Mouse (Mus musculus) heart, embryonic 13.5 days (tissue): ENCODE measurements around the gene Bok. TPM values are rescaled to one million over a fixed set of nuclear protein-coding genes. Genes with fewer than 3 reads are reported as not detected.
"Not testable (repeated sequence)": the region's sequence is repeated elsewhere in the genome, so short reads cannot be mapped to it uniquely, and the experiment has no call there.

Source experiments
- ATAC-seq: fragments of 200-750 bp; cut with Nextera tagmentation; 2 replicates; pipeline ENCODE4 v1.8.0; 2017; ENCODE audit warnings: moderate TSS enrichment; ENCODE audit not compliant: insufficient number of reproducible peaks, low FRiP score, low TSS enrichment; ENCODE audit errors: extremely low read depth
- H3K27ac ChIP-seq: fragments of 300-500 bp; sonication (generic); replicated peaks from 2 replicates; pipeline ENCODE4 v1.5.1; 2015; ENCODE audit warnings: moderate library complexity, mild to moderate bottlenecking, inconsistent platforms
- H3K27me3 ChIP-seq: fragments of 300-500 bp; sonication (generic); replicated peaks from 2 replicates; pipeline ENCODE4 v1.6.1; 2015; ENCODE audit warnings: mild to moderate bottlenecking, inconsistent platforms
- H3K36me3 ChIP-seq: fragments of 300-500 bp; sonication (generic); 2 replicates; pipeline ENCODE4 v1.6.1; 2015; ENCODE audit warnings: mild to moderate bottlenecking, inconsistent platforms
- H3K4me1 ChIP-seq: fragments of 300-500 bp; sonication (generic); 2 replicates; pipeline ENCODE4 v1.6.1; 2015; ENCODE audit warnings: inconsistent platforms
- H3K4me2 ChIP-seq: fragments of 300-500 bp; sonication (generic); 2 replicates; pipeline ENCODE4 v1.6.1; 2015; ENCODE audit warnings: inconsistent platforms, mild to moderate bottlenecking, moderate library complexity
- H3K4me3 ChIP-seq: fragments of 300-500 bp; sonication (generic); 2 replicates; pipeline ENCODE4 v1.5.1; 2015; ENCODE audit warnings: moderate library complexity, mild to moderate bottlenecking, inconsistent platforms
- H3K9ac ChIP-seq: fragments of 300-500 bp; sonication (generic); 2 replicates; pipeline ENCODE4 v1.6.1; 2015; ENCODE audit warnings: inconsistent platforms, mild to moderate bottlenecking, moderate library complexity
- H3K9me3 ChIP-seq: fragments of 300-500 bp; sonication (generic); 2 replicates; pipeline ENCODE4 v1.6.1; 2016; ENCODE audit warnings: inconsistent platforms
- WGBS: fragments of 180-500 bp; shearing (Covaris S2); methylation state at CpG from one replicate; pipeline ENCODE4 v1.1.7; 2015; ENCODE audit warnings: mixed read lengths; 5-methylcytosine and 5-hydroxymethylcytosine counted together
- polyA plus RNA-seq: library from polyadenylated mRNA; unstranded; fragments of >200 nt; fragmentation: Nextera tagmentation; extraction: Ambion mirVana; gene quantifications from 2 replicates; pipeline ENCODE4 v1.2.1, GENCODE M21; 2015

Gene Bok
- 40.2 and 51.6 TPM in 2 replicates for polyA plus RNA-seq

GRCm38 (mm10) chr1:93685401-93686244 is at the start of gene Bok:
Bok (plus strand) TSS chr1:93685660.
- peak within 1 kb of the TSS; percentile 84 for H3K9ac ChIP-seq
- H3K36me3 ChIP-seq: peaks cover 5% of the 10 kb centered on the region; the same call in 1 of the 2 replicates
- peak within 1 kb of the TSS; percentile 75 for H3K4me3 ChIP-seq
- ATAC-seq: no peak
- under 1% methylated on average over 78 of the region's 78 CpGs for WGBS
- peak within 1 kb of the TSS; percentile 55 for H3K27ac ChIP-seq
- H3K27me3 ChIP-seq: peaks cover 10% of the 10 kb centered on the region; the same call in 1 of the 2 replicates
- peaks cover 20% of the 10 kb centered on the region for H3K4me1 ChIP-seq
- H3K4me2 ChIP-seq: peak within 1 kb of the TSS; percentile 96
- H3K9me3 ChIP-seq: no peaks in the 10 kb centered on the region

GRCm38 (mm10) chr1:93636211-93636897 is 49.1 kb upstream of the Bok start:
- Histone ChIP-seq H3K9ac (peak overlapping the region; percentile 83), H3K9me3 (no peaks in the 10 kb centered on the region), H3K4me1 (peaks cover 32% of the 10 kb centered on the region), H3K4me2 (peak overlapping the region; percentile 84), H3K4me3 (peak overlapping the region; percentile 83), H3K36me3 (peaks cover 19% of the 10 kb centered on the region), H3K27me3 (no peaks in the 10 kb centered on the region), H3K27ac (peak overlapping the region; percentile 89)
- ATAC-seq: no peak
- WGBS: 26% methylated on average over 7 of the region's 7 CpGs

DNA sequence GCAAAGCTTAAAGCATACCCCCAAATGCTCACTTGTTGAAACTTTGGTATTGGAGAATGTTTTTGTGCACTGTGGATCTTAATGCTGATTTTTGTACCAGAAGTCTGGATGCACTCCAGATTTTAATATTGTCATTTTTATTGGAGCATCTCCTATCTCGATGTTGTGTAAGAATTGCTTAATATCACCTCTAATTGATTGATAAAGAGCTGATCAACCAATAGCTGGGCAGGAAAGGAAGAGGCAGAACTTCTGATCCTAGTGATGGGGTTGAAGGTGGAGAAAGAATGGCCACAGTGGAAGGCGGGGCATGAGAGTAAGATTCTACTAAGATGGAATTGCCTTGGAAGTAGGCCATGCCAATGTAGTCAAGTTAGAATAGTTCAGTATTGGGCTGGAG is 43.5 kb upstream of the Bok start:
- H3K4me3 ChIP-seq: no peak overlapping the region
- WGBS: 71% methylated on average over 2 of the region's 2 CpGs
- H3K4me1 ChIP-seq: no peaks in the 10 kb centered on the region
- H3K36me3 ChIP-seq: no peaks in the 10 kb centered on the region
- H3K27ac ChIP-seq: no peak overlapping the region
- no peak for ATAC-seq
- H3K27me3 ChIP-seq: no peaks in the 10 kb centered on the region
- no peak overlapping the region for H3K9ac ChIP-seq
- no peaks in the 10 kb centered on the region for H3K9me3 ChIP-seq
- H3K4me2 ChIP-seq: no peak overlapping the region

- 88% methylated on average over 2 of the region's 2 CpGs for WGBS
- Histone ChIP-seq H3K27me3 (no peaks in the 10 kb centered on the region), H3K9me3 (no peaks in the 10 kb centered on the region), H3K36me3 (no peaks in the 10 kb centered on the region), H3K4me3 (no peak overlapping the region), H3K4me1 (no peaks in the 10 kb centered on the region), H3K4me2 (no peak overlapping the region), H3K9ac (no peak overlapping the region), H3K27ac (no peak overlapping the region)
- ATAC-seq: no peak
Observed at GRCm38 (mm10) chr1:93642692-93643091, 42.8 kb upstream of the Bok start.

GRCm38 (mm10) chr1:93649604-93650172 is 35.8 kb upstream of the Bok start:
- H3K4me1 ChIP-seq: no peaks in the 10 kb centered on the region
- H3K27ac ChIP-seq: no peak overlapping the region
- no peaks in the 10 kb centered on the region for H3K36me3 ChIP-seq
- H3K9ac ChIP-seq: no peak overlapping the region
- no peak overlapping the region for H3K4me3 ChIP-seq
- 53% methylated on average over 5 of the region's 5 CpGs for WGBS
- peaks cover 3% of the 10 kb centered on the region; the same call in 1 of the 2 replicates for H3K9me3 ChIP-seq
- no peak for ATAC-seq
- H3K4me2 ChIP-seq: no peak overlapping the region
- H3K27me3 ChIP-seq: no peaks in the 10 kb centered on the region

- H3K4me2 ChIP-seq: no peak overlapping the region
- peaks cover 3% of the 10 kb centered on the region; the same call in 1 of the 2 replicates for H3K9me3 ChIP-seq
- no peaks in the 10 kb centered on the region for H3K27me3 ChIP-seq
- 27% methylated on average over 2 of the region's 2 CpGs for WGBS
- no peak overlapping the region for H3K4me3 ChIP-seq
- H3K36me3 ChIP-seq: no peaks in the 10 kb centered on the region
- no peak overlapping the region for H3K9ac ChIP-seq
- no peak overlapping the region for H3K27ac ChIP-seq
- H3K4me1 ChIP-seq: 0 out of 2 replicates have a peak, but pooled peaks cover 3% of the 10 kb centered on the region
- ATAC-seq: no peak
Observed at GRCm38 (mm10) chr1:93654275-93654674, 31.2 kb upstream of the Bok start.

GRCm38 (mm10) chr1:93654798-93655197 is 30.7 kb upstream of the Bok start:
- H3K9me3 ChIP-seq: peaks cover 3% of the 10 kb centered on the region; the same call in 1 of the 2 replicates
- no peak overlapping the region for H3K4me2 ChIP-seq
- H3K27me3 ChIP-seq: no peaks in the 10 kb centered on the region
- H3K4me3 ChIP-seq: no peak overlapping the region
- 0 out of 2 replicates have a peak, but pooled peaks cover 3% of the 10 kb centered on the region for H3K4me1 ChIP-seq
- no peak for ATAC-seq
- H3K27ac ChIP-seq: no peak overlapping the region
- no peak overlapping the region for H3K9ac ChIP-seq
- no peaks in the 10 kb centered on the region for H3K36me3 ChIP-seq
- WGBS: 57% methylated on average over 2 of the region's 2 CpGs

DNA sequence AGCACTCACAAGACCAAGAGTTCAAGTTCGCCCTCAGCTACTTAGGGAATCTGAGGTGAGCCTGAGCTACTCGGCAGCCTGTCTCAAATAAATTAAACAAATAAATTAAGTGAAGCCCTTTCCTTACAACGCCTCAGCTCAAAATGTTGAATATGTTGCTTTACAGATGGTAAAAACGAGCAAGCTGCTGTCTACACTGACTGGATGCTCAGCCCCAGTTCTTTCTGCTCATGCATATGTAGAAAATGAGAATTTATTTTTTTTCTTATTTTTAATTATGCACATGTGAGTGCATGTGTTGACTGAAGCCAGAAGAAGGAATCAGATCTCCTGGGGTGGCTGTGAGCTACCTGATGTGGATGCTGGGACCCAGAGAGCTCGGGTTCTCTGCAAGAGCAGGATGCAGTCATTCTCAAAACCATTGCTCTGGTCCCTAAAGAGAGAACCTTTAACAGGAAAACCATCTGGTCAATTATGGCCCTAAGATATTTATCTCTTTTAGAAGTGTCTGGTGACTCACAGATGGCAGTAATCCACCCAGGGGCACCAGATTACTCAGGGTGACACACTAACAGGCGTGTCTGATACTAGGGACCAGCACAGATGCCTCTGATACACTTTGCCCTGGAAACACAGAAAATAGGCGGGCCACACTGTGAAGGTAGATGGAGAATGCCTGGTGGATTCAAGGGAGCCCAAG is 29.0 kb upstream of the Bok start:
- no peak for ATAC-seq
- H3K4me3 ChIP-seq: no peak overlapping the region
- H3K9ac ChIP-seq: no peak overlapping the region
- H3K4me2 ChIP-seq: no peak overlapping the region
- 68% methylated on average over 7 of the region's 7 CpGs for WGBS
- H3K4me1 ChIP-seq: 0 out of 2 replicates have a peak, but pooled peaks cover 3% of the 10 kb centered on the region
- no peaks in the 10 kb centered on the region for H3K27me3 ChIP-seq
- H3K27ac ChIP-seq: no peak overlapping the region
- H3K36me3 ChIP-seq: no peaks in the 10 kb centered on the region
- peaks cover 7% of the 10 kb centered on the region; the same call in 1 of the 2 replicates for H3K9me3 ChIP-seq

GRCm38 (mm10) chr1:93657025-93657360 is 28.5 kb upstream of the Bok start:
- Histone ChIP-seq H3K27ac (no peak overlapping the region), H3K36me3 (no peaks in the 10 kb centered on the region), H3K4me3 (no peak overlapping the region), H3K9me3 (peaks cover 6% of the 10 kb centered on the region; the same call in 1 of the 2 replicates), H3K4me1 (0 out of 2 replicates have a peak, but pooled peaks cover 3% of the 10 kb centered on the region), H3K4me2 (no peak overlapping the region), H3K9ac (no peak overlapping the region), H3K27me3 (no peaks in the 10 kb centered on the region)
- ATAC-seq: no peak
- WGBS: 79% methylated on average over 5 of the region's 5 CpGs

- H3K36me3 ChIP-seq, H3K27ac ChIP-seq, H3K4me2 ChIP-seq, H3K4me3 ChIP-seq, H3K4me1 ChIP-seq, H3K9ac ChIP-seq, ATAC-seq, H3K9me3 ChIP-seq, H3K27me3 ChIP-seq: not testable (repeated sequence)
Observed at GRCm38 (mm10) chr1:93658559-93658958, 26.9 kb upstream of the Bok start, which contains the start of gene Stk25. Stk25 (minus strand) TSS chr1:93658659.
